Mouse (Mus musculus) T-helper 1 cell (primary cell): ENCODE measurements around the gene Cpm.

Experiments used
- in situ Hi-C: fragments of 300-600 bp; cut with MboI, MseI; formaldehyde crosslinking; loops from one replicate; pipeline ENCODE4 v1.15.1; 2025; ENCODE audit warnings: high pct_unique_total_duplicates

The Cpm gene

DNA sequence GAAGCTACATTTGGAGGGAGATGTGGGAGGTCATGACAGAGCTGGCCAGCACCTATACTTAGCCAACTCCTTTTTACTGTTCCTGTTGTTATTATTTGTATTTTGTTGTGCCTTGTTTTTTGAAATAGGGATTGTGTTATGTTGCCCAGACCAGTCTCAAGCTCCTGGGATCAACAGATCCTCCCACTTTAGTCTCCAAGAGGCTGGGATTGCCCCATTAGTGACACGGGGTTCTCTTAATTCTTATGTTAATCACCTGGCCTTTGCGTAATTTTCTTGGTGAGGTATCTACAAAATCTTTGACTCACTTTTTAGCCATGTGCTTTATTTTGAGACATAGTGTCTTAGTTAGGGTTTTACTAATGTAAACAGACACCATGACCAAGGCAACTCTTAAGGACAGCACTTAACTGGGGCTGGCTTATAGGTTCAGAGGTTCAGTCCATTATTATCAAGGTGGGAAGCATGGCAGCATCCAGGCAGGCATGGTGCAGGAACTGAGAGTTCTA lies 18.7 kb downstream of the Cpm start:
- in situ Hi-C loops: no loop called here

DNA sequence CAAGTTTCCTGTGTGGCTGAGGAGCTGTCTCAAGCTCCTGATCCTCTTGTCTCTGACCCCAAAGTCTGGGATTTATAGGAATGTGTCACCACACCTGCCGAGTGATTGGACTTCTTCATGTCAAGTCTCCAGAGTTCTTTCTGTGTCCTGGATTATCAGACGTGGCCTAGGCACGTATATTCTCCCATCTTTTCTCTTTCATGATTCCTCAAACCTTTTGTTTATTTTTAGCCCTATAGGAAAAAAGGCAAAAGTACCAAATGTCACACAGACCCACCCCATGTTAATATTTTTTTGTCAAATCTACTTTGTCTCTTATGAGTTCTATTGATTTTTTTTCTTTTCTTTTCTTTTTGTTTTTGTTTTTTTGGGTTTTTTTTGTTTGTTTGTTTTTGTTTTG lies 19.3 kb downstream of the Cpm start:
- in situ Hi-C loops: no loop called here

DNA sequence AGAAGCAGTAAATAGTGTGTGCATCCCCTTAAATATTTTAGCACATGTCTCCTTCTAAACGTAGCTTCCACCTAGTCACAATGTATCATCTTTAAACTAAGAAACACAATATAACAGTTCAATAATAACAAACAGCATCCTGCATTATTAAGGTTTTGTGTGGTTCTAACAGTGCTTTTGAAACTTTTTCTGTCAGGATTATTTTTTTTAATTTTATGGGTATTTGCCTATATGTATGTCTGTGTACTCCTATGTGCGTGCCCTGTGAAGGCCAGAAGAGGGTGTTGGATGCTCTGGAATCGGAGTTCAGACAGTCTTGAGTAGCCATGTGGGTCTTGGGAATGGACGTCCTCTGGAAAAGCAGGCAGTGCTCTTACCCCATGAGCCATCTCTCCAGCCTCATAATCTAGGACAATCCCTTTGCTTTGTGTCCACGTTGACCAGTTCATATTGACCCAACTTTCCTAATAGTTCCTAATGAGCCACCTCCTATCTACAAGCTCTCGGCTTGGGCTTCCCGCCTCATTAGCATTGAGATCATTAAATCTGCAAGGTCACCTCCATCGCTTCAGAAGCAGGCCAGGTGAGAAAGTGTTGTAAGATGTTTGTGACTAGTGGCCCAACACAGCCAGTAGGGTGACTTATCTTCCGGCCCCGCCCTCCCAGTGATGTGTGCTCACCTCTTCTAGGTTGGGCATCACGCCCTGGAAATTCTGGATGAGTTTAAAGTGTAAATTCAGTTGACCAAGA lies 20.2 kb downstream of the Cpm start:
- in situ Hi-C loops: loop anchor here (25.0 kb wide), 1 partner anchor 1087 kb away; no protein-coding TSS in a partner anchor

DNA sequence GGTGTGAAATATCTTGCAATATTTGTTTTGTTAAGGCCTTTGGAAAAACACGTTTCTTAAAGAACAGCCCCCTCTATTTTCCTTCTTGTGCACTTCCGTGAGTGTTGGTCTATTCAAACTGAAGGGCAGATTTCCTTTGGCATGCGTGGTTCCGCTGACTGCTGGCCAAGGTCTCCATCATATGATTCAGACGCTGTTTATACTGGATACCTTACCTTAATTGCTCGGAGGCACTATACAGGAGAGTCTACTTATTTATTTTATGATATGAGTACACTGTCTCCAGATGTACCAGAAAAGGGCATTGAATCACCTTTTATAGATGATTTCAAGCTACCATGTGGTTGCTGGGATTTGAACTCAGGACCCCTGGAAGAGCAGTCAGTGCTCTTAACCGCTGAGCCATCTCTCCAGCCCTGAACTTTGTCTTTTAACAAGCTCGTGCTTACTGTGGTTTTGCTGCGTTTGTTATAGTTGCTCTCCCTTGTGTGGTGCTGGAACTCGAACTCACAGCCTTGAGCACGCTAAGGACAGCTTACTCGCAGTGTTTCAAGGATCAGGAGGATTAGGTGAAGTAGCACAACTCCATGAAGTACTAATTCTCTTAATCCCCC lies 20.8 kb downstream of the Cpm start:
- in situ Hi-C loops: loop anchor here (25.0 kb wide), 1 partner anchor 1088 kb away; no protein-coding TSS in a partner anchor

DNA sequence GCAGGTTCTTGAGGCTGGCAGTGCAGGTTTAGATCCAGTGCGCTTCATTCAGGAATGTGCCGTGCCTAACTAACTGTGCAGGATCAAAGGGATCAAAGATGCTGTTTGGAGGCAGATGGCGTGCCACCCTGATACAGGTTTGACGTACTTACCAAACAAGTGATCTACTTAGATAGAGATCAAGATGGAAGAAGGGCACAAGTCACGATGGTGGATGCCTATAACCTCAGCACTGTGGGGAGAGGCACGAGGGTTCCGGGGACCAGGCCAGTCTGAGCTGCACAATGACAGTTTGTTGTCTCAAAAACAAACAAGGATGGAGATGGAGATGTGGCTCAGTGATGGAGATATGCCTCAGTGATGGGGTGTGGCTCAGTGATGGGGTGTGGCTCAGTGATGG lies 21.4 kb downstream of the Cpm start:
- in situ Hi-C loops: loop anchor here (25.0 kb wide), 1 partner anchor 1088 kb away; no protein-coding TSS in a partner anchor

DNA sequence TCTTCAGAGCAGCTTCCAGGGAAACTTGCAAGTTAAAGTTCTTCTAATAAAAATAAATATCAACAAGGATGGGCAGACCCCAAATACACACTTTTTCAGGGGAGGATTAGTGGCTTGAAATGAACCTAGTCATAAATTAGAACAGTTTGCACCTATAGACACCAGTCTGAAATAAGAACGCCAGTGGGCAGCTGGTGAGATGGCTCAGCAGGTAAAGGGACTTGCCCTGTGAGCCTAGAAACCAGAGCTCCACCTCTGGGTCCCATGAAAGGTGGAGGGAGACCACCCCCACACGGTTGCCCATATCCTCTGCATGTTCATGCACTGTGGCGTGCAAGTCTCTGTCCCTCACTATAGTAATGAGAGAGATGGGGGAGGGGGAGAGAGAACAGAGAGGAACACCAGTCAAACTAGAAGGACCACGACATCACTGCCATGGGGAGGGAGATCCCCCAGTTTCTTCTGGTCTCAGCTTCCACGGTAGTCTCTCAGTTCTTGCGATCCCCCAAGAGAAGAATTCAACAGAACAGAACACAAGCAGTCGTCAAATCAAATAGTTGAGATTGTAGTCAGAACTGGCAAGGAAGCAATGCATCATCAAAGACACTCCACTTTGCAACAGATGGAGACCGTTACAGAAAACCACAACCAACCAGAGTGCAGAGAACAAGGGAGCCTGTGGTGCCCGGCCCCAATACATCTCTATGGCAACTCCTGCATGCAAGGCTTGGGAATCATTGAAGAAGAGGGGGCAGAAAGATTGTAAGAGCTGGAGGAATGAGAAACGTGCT lies 22.5 kb downstream of the Cpm start:
- in situ Hi-C loops: loop anchor here (25.0 kb wide), 1 partner anchor 1089 kb away; no protein-coding TSS in a partner anchor

DNA sequence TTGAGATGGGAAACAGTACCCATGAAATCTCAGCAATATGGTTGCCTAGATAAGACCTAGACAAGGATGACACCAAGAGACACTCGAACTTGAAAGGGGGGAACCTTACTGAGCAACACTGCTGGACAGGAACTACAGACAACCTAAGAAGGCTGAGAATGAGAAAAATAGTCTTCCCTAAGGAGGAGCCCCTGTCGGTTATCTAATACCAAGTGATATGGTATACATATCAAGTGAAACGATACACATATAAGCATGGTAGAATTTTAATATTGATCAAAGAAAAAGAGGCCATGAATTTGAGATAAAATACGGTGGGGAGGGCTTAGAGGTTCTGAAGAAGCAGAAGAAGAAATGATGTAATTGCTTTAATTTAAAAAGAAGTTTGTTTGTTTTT lies 23.1 kb downstream of the Cpm start:
- in situ Hi-C loops: loop anchor here (25.0 kb wide), 1 partner anchor 1090 kb away; no protein-coding TSS in a partner anchor

DNA sequence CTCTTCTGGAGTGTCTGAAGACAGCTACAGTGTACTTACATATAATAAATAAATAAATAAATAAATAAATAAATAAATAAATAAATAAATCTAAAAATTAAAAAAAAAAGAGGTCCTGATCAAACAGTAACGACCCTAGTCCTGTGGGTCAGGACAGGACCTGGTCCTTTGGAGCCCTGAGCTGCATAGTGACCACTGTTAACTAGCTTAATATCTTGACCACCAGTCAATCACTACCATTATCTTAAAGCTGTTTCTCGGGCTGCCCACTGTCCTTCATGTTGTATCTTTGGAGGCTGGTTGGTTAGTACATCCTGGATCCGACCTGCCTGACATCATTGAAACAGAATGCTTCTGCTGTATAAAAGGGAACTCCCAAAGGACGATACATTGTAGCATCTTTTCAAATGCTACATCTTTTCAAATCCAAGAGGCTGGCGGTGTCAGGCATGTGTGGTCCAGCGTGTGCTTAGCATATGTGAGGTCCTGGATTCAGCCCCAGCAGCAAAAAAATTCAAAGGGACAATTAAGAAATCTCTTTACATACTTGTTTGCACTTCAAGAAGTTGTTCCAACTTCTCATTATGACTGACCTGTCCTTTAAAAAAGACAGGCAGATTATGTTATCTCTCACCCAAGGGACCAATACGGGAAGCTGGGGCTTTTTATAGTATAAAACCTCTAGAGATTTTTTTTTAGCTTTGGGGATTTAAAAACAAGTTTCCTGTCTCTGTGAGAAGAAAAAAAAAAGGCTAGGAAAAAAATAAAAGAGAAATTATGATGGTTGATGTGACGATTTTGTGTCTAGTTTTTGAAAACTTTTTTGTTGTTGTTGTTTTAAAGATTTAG lies 23.9 kb downstream of the Cpm start:
- in situ Hi-C loops: loop anchor here (25.0 kb wide), 1 partner anchor 1091 kb away; no protein-coding TSS in a partner anchor

DNA sequence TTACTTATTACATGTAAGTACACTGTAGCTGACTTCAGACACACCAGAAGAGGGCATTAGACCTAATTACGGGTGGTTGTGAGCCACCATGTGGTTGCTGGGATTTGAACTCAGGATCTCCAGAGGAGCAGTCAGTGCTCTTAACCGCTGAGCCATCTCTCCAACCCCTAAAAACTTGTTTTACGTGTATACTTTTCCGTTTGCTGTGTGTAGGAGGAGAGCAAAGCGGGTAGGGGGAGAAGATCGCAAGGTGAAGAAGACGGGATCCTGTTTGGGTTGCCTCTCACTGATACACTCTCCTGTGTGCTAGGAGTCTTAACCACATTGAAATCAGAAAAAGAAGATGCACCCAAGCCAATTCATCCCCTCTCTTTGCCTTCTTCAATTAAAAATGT lies 24.5 kb downstream of the Cpm start:
- in situ Hi-C loops: loop anchor here (25.0 kb wide), 1 partner anchor 1091 kb away; no protein-coding TSS in a partner anchor

DNA sequence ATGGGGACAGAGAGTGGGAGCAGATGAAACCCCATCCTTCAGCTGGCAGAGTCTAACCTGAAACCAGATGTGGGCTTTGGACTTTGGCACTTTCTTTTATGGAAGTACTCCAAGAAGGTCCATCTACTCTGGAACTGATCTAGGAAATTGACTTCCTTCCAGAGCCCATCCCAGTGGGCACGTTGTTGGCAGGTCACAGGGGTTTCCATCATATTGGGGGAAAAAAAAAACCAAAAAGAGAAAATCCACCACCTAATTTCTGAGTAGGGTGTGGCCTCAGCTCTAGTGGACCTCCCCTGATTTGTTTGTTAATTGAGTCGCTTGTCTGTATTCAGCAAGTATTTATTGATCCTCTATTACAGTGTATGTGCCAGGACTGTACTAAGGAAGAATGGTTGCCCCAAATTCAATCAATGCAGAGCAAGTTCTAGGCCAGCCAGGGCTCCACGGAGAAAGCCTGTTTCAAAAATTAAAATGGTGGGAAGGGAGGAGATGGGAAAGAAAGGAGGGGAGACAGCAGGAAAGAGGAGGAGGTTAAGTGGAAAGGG lies 25.4 kb downstream of the Cpm start:
- in situ Hi-C loops: loop anchor here (25.0 kb wide), 1 partner anchor 1092 kb away; no protein-coding TSS in a partner anchor

DNA sequence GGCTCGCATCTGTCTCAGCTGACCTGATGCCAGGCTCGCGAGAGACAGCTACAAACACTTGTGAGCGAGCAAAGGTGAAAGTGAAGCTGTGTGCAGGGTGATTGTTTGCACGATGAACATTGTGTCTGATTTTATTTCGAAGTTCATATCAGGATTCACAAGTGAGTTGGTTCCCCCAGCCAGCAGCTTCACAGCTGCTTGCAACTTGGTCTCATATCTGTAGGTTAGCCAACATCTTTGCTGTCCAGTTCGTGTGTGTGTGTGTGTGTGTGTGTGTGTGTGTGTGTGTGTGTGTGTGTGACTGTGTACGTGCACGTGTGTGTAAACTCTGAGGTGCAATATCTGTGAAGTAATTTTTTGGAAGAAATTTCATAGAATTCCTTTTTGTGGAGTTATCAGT lies 26.2 kb downstream of the Cpm start:
- in situ Hi-C loops: loop anchor here (25.0 kb wide), 1 partner anchor 1093 kb away; no protein-coding TSS in a partner anchor

DNA sequence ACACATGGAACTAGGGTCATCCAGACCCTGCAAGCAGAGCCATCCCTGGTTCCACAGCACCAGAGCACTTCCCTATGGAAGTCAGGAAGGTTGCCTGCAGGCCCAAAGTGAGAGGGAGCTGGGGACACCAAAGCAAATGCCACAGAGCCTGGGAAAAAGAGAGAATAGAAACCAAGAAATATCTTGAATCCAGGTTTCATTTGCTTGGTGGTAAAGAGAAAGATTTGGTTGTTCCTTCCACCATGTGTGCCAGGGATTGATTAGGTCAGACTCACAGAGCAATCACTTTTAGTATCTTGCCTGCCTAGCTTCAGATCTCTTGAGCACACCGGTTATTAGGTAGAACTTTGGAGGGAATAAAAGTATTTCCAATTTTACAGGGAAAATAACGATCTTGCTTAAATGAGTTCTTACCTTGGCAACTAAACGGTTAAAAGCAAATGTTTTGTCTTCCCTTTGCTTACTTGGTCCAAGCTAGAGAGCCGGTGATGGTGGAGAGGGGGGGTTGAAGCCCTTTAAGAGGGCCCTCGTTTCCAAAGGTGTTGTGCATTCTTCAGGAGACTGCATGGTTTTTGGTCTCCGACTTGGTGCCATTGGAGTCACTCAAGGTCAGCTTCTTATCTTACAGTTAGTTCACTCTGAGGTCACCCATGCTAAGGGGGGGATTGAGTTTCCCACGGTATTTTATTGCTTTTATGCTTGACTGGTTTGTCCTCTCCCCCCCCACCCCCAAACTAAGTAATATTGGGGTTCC lies 26.8 kb downstream of the Cpm start:
- in situ Hi-C loops: loop anchor here (25.0 kb wide), 1 partner anchor 1094 kb away; no protein-coding TSS in a partner anchor

DNA sequence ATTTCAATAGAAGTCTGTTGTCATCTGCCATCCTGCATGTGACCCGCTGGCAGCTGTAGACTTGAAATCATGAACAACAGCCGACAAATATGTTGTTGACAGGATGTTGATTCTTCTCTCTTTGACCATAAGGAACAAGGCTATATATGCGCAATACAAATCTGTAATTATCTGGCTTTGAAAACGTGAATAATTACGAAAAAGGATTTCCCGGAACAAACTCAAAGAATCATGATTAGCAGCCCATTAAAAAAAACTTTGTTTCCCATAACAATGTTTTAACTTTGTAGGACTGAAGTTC lies 27.3 kb downstream of the Cpm start:
- in situ Hi-C loops: loop anchor here (25.0 kb wide), 1 partner anchor 1094 kb away; no protein-coding TSS in a partner anchor

DNA sequence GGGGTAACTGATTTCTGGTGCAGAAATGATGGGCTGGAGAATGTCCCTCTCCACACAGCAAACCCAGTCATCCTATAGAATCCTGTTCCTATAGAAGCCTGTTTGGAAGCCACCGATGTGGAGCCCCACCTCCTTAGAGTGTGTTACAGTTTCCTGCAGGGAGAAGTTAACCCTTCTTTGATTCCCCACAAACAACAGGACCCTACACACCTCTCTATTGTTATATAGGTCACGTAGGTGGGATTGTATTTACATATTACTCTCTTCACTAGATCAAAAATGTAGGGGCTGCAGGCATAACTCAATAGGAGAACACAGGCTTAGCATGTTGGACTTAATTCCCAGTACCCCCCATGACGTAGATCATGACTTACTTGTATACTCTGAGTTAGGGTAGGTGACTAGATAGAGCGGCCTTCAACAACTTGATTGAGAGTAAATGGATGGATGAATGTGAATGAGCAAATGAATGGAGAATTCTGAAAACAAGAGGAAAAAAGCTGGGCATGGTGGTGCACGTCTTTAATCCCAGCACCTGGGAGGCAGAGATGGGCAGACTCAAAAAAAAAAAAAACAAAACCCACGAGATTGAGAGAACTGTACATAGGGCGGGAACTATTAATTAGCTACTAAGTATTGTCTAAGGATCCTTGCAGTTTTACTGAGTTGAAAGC lies 27.8 kb downstream of the Cpm start:
- in situ Hi-C loops: loop anchor here (25.0 kb wide), 1 partner anchor 1095 kb away; no protein-coding TSS in a partner anchor

DNA sequence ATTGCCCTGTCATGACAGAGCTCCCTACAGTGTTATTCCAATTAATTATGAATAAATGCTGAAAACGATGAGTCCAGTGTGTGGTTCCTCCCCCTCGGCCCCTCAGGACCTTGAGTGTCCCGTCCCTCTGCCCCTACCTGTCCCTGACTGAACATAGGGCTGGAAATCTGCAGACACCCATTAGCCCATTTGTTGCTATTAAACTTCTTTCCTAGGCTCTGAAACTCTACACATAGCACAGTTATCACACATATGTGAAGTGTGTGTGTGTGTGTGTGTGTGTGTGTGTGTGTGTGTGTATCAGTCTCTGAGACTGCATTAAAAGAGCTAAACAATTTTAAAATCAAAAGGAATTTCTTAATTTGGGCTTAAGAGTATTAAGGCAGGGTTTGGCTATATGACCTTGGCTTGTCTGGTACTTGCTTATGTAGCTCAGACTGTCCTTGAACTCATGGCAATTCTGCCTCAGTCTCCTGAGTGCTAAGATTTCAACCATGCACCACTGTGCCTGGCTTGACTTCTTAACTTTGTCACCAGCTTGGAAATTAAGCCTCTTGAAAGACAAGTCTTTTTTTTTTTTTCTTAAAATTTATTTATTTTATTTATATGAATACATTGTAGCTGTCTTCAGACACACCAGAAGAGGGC lies 28.5 kb downstream of the Cpm start:
- in situ Hi-C loops: loop anchor here (25.0 kb wide), 1 partner anchor 1095 kb away; no protein-coding TSS in a partner anchor

DNA sequence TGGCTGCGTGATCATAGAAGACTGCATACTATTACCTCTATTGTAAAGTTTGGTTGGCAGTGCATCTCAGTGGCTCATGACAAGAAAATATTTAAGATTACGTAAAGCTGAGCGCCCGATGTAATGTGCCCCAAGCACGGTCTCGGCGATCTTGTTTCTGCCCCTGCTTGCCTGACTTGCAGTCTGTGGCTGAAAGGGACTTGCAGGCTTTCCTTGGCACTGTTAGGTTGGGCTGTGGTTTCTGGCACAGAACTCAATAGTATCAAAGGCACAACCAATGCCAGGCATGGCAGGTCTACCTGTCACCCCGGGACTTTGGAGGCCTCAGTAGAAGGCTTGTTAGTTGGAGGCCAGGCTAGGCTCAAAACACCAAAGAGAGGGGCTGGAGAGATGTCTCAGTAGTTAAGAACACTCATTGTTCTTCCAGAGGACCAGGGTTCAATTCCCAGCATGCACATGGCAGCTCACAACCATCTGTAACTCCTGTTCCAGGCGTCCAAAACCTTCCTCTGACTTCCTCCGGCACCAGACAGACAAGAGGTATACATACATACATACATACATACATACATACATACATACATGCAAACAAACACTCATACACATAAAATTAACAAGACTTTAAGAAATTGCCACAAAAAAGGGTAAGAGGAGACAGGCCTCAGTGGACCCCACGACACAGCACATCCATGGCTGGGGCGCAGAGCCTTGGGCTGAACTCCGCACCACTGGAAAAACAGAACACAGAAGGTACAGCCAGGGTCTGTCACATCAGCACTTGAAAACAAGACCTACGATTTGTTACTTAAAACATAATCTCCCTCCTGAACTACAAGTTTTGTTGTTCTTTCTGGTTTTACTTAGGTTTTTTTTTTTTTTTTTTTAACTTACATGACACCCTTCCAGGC lies 29.5 kb downstream of the Cpm start:
- in situ Hi-C loops: loop anchor here (25.0 kb wide), 1 partner anchor 1096 kb away; no protein-coding TSS in a partner anchor

DNA sequence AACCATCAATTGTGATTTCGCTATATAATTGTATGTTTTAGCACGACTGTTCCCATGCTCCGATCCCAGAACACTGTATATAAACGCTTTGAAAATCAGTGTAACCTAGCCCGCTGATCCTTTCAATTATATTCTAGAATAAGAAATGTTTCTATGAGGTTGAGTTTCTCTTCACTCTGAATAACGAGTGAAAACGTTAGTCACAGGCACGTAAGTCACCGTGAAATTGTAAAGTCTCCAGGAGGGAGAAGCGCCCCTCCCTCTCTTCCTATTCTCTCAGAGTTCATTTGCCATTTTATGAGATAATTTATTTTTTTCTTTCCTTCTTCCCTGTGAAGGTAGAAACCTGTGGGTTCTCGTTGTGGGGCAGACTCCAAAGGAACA lies 30.1 kb downstream of the Cpm start:
- in situ Hi-C loops: loop anchor here (25.0 kb wide), 1 partner anchor 1097 kb away; no protein-coding TSS in a partner anchor
